Mouse (Mus musculus) myocyte (in vitro differentiated cells): Measurements from ENCODE around the gene Sla2.
"Not testable (repeated sequence)": the region's sequence is repeated elsewhere in the genome, so short reads cannot be mapped to it uniquely, and the experiment has no call there.

ENCODE experiments used
- CEBPB ChIP-seq: IDR thresholded peaks from 2 replicates; pipeline ENCODE4 v1.6.1; 2011; ENCODE audit warnings: mild to moderate bottlenecking, moderate library complexity; ENCODE audit not compliant: poor library complexity, insufficient read depth, severe bottlenecking
- E2F4 ChIP-seq: IDR thresholded peaks from one replicate; pipeline ENCODE4 v1.6.1; 2011; ENCODE audit warnings: mild to moderate bottlenecking, control low read depth, moderate library complexity; ENCODE audit not compliant: insufficient read depth
- MAX ChIP-seq: IDR thresholded peaks from one replicate; pipeline ENCODE4 v1.6.1; 2011; ENCODE audit warnings: low read depth, mild to moderate bottlenecking, control low read depth
- MYOD1 ChIP-seq, 3 experiments: IDR thresholded peaks; one replicate each; pipeline ENCODE4 v1.6.1; 2011; ENCODE audit warnings: control low read depth in 2 of 3, low read depth in 2 of 3, mild to moderate bottlenecking in 2 of 3, moderate library complexity in 1 of 3; ENCODE audit not compliant: insufficient read length in 2 of 3, control insufficient read depth in 1 of 3
- MYOG ChIP-seq, 3 experiments: IDR thresholded peaks; one replicate each; pipeline ENCODE4 v1.6.1; 2011; ENCODE audit warnings: control low read depth in 2 of 3, low read depth in 2 of 3, mild to moderate bottlenecking in 2 of 3; ENCODE audit not compliant: insufficient read length in 2 of 3, control insufficient read depth in 1 of 3, insufficient read depth in 1 of 3
- POLR2A ChIP-seq: IDR thresholded peaks from one replicate; pipeline ENCODE4 v1.6.1; 2011; ENCODE audit warnings: low read depth, mild to moderate bottlenecking, control low read depth, moderate library complexity; ENCODE audit not compliant: insufficient read length
- POLR2AphosphoS2 ChIP-seq: IDR thresholded peaks from one replicate; pipeline ENCODE4 v1.6.1; 2011; ENCODE audit warnings: low read depth, control low read depth; ENCODE audit not compliant: insufficient read length
- REST ChIP-seq: IDR thresholded peaks from one replicate; pipeline ENCODE4 v1.6.1; 2011; ENCODE audit warnings: mild to moderate bottlenecking, control low read depth, moderate library complexity; ENCODE audit not compliant: insufficient read depth, insufficient read length
- SRF ChIP-seq: IDR thresholded peaks from one replicate; pipeline ENCODE4 v1.6.1; 2011; ENCODE audit warnings: low read depth; ENCODE audit not compliant: control insufficient read depth, insufficient read length
- TCF12 ChIP-seq: IDR thresholded peaks from one replicate; pipeline ENCODE4 v1.6.1; 2011; ENCODE audit warnings: mild to moderate bottlenecking, control low read depth; ENCODE audit not compliant: poor library complexity, insufficient read depth, severe bottlenecking
- TCF3 ChIP-seq: IDR thresholded peaks from one replicate; pipeline ENCODE4 v1.6.1; 2011; ENCODE audit warnings: low read depth, control low read depth; ENCODE audit not compliant: insufficient read length
- USF1 ChIP-seq: IDR thresholded peaks from one replicate; pipeline ENCODE4 v1.6.1; 2011; ENCODE audit warnings: low read depth, mild to moderate bottlenecking, control low read depth, moderate library complexity

- TF ChIP-seq USF1; POLR2A; TCF12; POLR2AphosphoS2; SRF; E2F4; REST; MYOD1 (IDR thresholded peaks at IDR 0.05; ENCODE audit: control insufficient read depth in 1 of 3, insufficient read length in 2 of 3, low read depth in 2 of 3); MAX; TCF3; MYOG (IDR thresholded peaks at IDR 0.05; ENCODE audit: control insufficient read depth in 1 of 3, insufficient read depth in 1 of 3, insufficient read length in 2 of 3, low read depth in 2 of 3); CEBPB: not testable (repeated sequence)
These were observed 15.4 kb upstream of the Sla2 start for GRCm38 (mm10) chr2:156902411-156902810.
